Mouse (Mus musculus) forebrain, embryonic 14.5 days (tissue): ENCODE results near the gene Srarp. TPM values are rescaled to one million over a fixed set of nuclear protein-coding genes. Genes with fewer than 3 reads are reported as not detected.

Experiments
- ATAC-seq: fragments of 200-750 bp; cut with Nextera tagmentation; 2 replicates; pipeline ENCODE4 v1.8.0; 2017; ENCODE audit warnings: mild to moderate bottlenecking, moderate library complexity
- DNase-seq: peaks from one replicate; pipeline ENCODE4 v3.0.0-alpha.2; 2015; ENCODE audit warnings: low spot score
- H3K27ac ChIP-seq: fragments of 300-500 bp; sonication (generic); 2 replicates; pipeline ENCODE4 v1.5.1; 2014; ENCODE audit warnings: low read depth, mild to moderate bottlenecking, control low read depth, low read length, moderate library complexity
- H3K27me3 ChIP-seq: fragments of 300-500 bp; sonication (generic); replicated peaks from 2 replicates; pipeline ENCODE4 v1.6.1; 2014; ENCODE audit warnings: low read length, control low read depth, mixed read lengths; ENCODE audit not compliant: control insufficient read depth, insufficient read depth
- H3K36me3 ChIP-seq: fragments of 300-500 bp; sonication (generic); 2 replicates; pipeline ENCODE4 v1.6.1; 2014; ENCODE audit warnings: low read length, control low read depth; ENCODE audit not compliant: control insufficient read depth, insufficient read depth
- H3K4me1 ChIP-seq: fragments of 300-500 bp; sonication (generic); 2 replicates; pipeline ENCODE4 v1.6.1; 2014; ENCODE audit warnings: antibody characterized with exemption, low read length, control low read depth; ENCODE audit not compliant: control insufficient read depth, insufficient read depth
- H3K4me2 ChIP-seq: fragments of 300-500 bp; sonication (generic); 2 replicates; pipeline ENCODE4 v1.6.1; 2014; ENCODE audit warnings: mild to moderate bottlenecking, control low read depth, low read length
- H3K4me3 ChIP-seq: fragments of 300-500 bp; sonication (generic); 2 replicates; pipeline ENCODE4 v1.5.1; 2014; ENCODE audit warnings: low read depth, low read length, control low read depth
- H3K9ac ChIP-seq: fragments of 300-500 bp; sonication (generic); 2 replicates; pipeline ENCODE4 v1.6.1; 2014; ENCODE audit warnings: mild to moderate bottlenecking, low read length, control low read depth, moderate library complexity
- H3K9me3 ChIP-seq: fragments of 300-500 bp; sonication (generic); replicated peaks from 2 replicates; pipeline ENCODE4 v1.6.1; 2016; ENCODE audit warnings: low read length, control low read depth, mixed read lengths; ENCODE audit not compliant: control insufficient read depth
- WGBS: fragments of 180-500 bp; shearing (Covaris S2); extraction: QIAGEN DNeasy Blood & Tissue Kit; methylation state at CpG from one replicate; pipeline ENCODE4 v1.1.7; 2014; 5-methylcytosine and 5-hydroxymethylcytosine counted together
- polyA plus RNA-seq: library from polyadenylated mRNA; unstranded; fragments of >200 nt; fragmentation: Nextera tagmentation; extraction: Ambion mirVana; gene quantifications from 2 replicates; pipeline ENCODE4 v1.2.1, GENCODE M21; 2014

Srarp gene
- polyA plus RNA-seq, 1 experiment from 2014 or later = 0.33 TPM

DNA sequence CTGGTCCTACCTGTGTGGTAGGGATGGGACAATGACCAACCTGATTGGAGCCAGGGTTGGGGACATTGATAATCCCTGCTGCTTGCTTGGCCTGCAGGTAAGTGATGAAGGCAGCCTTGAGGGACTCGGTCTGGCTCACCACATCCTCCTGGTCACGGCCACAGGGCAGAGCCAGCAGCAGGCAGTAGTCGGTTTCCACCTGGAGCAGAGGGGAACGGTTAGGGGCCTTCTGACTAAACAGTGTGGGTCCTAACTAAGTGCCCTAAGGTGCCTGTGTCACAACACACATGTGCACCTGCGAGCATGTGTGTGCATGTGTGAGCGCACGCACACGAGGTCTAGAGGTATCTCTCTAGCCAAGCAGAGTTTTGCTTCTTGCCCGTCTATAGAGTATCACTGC is 33.4 kb upstream of the Srarp start:
- ATAC-seq (no peak), DNase-seq (no peak)
- Histone ChIP-seq H3K27me3 (no peaks in the 10 kb centered on the region), H3K9ac (no peak overlapping the region), H3K36me3 (peaks cover 99% of the 10 kb centered on the region), H3K4me3 (no peak overlapping the region), H3K27ac (no peak overlapping the region), H3K4me1 (no peaks in the 10 kb centered on the region), H3K9me3 (no peaks in the 10 kb centered on the region), H3K4me2 (no peak overlapping the region)
- WGBS = 93% methylated on average over 9 of the region's 9 CpGs

DNA sequence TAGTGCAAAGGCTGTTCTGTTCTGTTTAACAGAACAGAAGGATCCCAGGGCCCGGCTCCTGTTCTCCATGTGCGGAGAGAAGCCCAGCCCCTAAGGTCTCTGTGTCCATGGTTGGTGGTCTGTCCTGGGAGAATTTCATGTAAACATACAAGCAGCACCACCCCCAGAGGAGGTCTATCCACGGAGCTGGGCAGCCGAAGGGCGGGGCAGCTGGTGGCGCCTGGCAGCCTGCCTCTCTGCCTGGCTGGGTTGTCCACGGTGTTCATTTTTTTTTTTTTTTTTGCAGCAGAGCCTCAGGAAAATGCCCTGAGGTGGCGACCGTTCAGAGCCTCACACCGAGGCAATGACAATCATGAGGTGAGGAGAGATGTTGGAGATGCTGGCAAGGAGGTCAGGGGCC is 32.7 kb upstream of the Srarp start:
- Histone ChIP-seq H3K27me3 (no peaks in the 10 kb centered on the region), H3K9me3 (no peaks in the 10 kb centered on the region), H3K9ac (no peak overlapping the region), H3K4me2 (no peak overlapping the region), H3K4me3 (no peak overlapping the region), H3K4me1 (no peaks in the 10 kb centered on the region), H3K27ac (no peak overlapping the region), H3K36me3 (peaks cover 99% of the 10 kb centered on the region)
- 65% methylated on average over 10 of the region's 10 CpGs for WGBS
- no peak for ATAC-seq
- no peak for DNase-seq

DNA sequence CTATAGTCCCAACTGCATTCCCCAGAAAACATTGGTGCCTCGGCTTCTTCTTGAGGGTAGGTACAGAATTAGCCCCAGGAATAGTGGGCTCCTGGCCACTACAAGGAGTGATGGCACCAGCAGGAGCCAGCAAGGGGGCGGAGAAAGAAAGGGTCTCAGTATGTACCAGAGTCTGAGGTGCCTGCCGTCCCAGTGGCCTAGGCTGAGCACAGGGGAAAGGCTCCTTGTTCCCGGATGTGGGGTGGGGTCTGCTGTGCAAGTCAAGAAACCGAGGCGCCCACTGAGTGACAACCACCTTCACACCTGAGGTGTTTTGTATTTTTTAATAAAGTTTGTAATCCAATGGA is 31.6 kb upstream of the Srarp start:
- H3K36me3 ChIP-seq = peaks cover 99% of the 10 kb centered on the region
- H3K27ac ChIP-seq = no peak overlapping the region
- ATAC-seq (no peak), DNase-seq (no peak)
- H3K4me3 ChIP-seq = no peak overlapping the region
- H3K9me3 ChIP-seq = no peaks in the 10 kb centered on the region
- no peaks in the 10 kb centered on the region for H3K27me3 ChIP-seq
- H3K4me1 ChIP-seq = no peaks in the 10 kb centered on the region
- WGBS = 82% methylated on average over 6 of the region's 6 CpGs
- H3K4me2 ChIP-seq = no peak overlapping the region
- H3K9ac ChIP-seq = no peak overlapping the region

DNA sequence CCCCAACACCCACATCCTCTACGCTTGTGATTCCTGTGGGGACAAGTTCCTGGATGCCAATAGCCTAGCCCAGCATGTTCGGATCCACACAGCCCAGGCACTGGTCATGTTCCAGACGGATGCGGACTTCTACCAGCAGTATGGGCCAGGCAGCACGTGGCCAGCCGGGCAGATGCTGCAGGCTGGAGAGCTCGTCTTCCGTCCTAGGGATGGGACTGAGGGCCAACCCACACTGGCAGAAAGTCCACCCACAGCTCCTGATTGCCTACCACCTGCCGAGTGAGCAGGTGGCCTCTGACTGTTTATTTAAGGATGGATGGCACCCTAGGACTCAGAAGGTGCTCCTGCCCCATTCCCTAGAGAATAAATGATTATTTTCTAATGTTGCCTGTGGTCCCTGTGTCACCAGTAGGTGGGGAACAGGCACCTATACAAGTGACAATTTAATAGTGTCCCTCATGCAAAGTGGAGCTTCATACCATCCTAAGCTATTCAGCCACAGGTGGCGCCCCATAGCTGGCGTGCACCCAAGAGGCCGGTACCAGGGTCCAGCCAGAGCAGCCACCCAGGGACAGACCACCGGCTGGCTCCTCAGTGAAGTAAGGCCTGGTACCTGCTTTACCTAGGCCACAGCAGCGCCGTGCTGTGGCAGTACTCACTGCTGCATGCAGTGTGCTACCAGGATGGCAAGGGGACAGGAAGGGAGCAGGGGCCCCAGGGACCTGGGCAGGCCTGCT is 31.1 kb upstream of the Srarp start:
- Histone ChIP-seq H3K36me3 (peaks cover 98% of the 10 kb centered on the region), H3K4me2 (no peak overlapping the region), H3K9me3 (no peaks in the 10 kb centered on the region), H3K4me1 (no peaks in the 10 kb centered on the region), H3K27ac (no peak overlapping the region), H3K9ac (no peak overlapping the region), H3K27me3 (no peaks in the 10 kb centered on the region), H3K4me3 (no peak overlapping the region)
- WGBS = 89% methylated on average over 15 of the region's 15 CpGs
- no peak for DNase-seq
- no peak for ATAC-seq

DNA sequence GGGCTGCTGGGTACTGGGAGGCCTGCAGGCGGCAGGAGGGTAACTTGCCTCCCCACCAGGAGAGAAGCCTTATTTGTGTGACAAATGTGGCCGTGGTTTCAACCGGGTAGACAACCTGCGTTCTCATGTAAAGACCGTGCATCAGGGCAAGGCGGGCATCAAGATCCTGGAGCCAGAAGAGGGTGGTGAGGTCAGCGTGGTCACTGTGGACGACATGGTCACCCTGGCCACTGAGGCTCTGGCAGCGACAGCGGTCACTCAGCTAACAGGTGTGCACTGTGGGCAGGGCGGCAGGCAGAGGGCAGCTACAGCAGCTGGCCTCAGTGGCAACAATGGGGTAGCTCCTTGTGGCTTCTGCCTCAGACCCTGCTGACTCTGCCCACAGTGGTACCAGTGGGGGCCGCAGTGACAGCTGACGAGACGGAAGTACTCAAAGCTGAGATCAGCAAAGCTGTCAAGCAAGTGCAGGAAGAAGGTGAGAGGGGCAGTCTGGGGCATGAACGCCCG is 30.4 kb upstream of the Srarp start:
- H3K4me2 ChIP-seq = no peak overlapping the region
- peaks cover 97% of the 10 kb centered on the region for H3K36me3 ChIP-seq
- no peaks in the 10 kb centered on the region for H3K27me3 ChIP-seq
- no peaks in the 10 kb centered on the region for H3K4me1 ChIP-seq
- DNase-seq (no peak), ATAC-seq (no peak)
- no peak overlapping the region for H3K27ac ChIP-seq
- no peak overlapping the region for H3K9ac ChIP-seq
- WGBS = 86% methylated on average over 16 of the region's 16 CpGs
- H3K4me3 ChIP-seq = no peak overlapping the region
- H3K9me3 ChIP-seq = no peaks in the 10 kb centered on the region

DNA sequence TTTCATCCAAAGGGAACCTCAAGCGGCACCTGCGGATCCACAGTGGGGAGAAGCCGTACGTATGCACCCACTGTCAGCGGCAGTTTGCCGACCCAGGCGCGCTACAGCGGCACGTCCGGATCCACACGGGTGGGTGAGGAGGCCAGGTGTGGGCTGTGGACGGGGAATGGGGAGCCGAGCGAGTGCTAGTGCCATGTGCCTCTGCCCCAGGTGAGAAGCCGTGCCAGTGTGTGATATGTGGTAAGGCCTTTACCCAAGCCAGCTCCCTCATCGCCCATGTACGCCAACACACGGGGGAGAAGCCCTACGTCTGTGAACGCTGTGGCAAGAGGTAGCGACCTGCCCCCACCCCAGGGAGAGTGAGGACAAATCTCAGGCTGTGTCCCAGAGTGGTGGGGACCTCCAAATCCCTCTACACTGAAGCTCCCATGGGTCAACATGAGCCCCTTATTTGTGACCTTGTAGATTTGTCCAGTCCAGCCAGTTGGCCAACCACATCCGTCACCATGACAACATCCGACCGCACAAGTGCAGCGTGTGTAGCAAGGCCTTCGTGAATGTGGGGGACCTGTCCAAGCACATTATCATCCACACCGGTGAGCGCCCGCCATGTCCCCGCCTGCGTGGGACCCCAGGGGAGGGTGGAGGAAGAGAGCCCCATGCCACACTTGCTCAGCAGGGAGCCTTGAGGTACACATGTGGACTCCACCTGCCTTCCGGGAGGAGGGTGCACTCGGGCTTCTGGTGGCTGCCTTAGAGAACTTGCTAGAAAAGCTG is 29.8 kb upstream of the Srarp start:
- no peaks in the 10 kb centered on the region for H3K9me3 ChIP-seq
- no peaks in the 10 kb centered on the region for H3K27me3 ChIP-seq
- H3K4me2 ChIP-seq = no peak overlapping the region
- peaks cover 91% of the 10 kb centered on the region for H3K36me3 ChIP-seq
- H3K9ac ChIP-seq = no peak overlapping the region
- no peaks in the 10 kb centered on the region for H3K4me1 ChIP-seq
- H3K27ac ChIP-seq = no peak overlapping the region
- ATAC-seq = no peak
- H3K4me3 ChIP-seq = no peak overlapping the region
- WGBS = 94% methylated on average over 34 of the region's 34 CpGs
- no peak for DNase-seq

DNA sequence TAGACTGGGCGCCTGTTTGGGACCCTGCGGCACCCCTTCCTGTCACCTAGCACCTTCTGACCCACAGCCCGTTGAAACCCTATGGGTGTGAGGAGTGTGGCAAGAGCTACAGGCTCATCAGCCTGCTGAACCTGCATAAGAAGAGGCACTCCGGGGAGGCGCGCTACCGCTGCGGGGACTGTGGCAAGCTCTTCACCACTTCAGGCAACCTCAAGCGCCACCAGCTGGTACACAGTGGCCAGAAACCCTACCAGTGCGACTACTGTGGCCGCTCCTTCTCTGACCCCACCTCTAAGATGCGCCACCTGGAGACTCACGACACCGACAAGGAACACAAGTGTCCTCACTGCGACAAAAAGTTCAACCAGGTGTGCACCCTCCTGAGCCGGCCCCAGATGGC is 28.8 kb upstream of the Srarp start:
- no peaks in the 10 kb centered on the region for H3K9me3 ChIP-seq
- H3K4me1 ChIP-seq = no peaks in the 10 kb centered on the region
- H3K4me2 ChIP-seq = no peak overlapping the region
- H3K27ac ChIP-seq = no peak overlapping the region
- no peak overlapping the region for H3K4me3 ChIP-seq
- no peak overlapping the region for H3K9ac ChIP-seq
- H3K27me3 ChIP-seq = no peaks in the 10 kb centered on the region
- ATAC-seq = no peak
- DNase-seq = no peak
- peaks cover 87% of the 10 kb centered on the region for H3K36me3 ChIP-seq
- WGBS = 85% methylated on average over 16 of the region's 16 CpGs

DNA sequence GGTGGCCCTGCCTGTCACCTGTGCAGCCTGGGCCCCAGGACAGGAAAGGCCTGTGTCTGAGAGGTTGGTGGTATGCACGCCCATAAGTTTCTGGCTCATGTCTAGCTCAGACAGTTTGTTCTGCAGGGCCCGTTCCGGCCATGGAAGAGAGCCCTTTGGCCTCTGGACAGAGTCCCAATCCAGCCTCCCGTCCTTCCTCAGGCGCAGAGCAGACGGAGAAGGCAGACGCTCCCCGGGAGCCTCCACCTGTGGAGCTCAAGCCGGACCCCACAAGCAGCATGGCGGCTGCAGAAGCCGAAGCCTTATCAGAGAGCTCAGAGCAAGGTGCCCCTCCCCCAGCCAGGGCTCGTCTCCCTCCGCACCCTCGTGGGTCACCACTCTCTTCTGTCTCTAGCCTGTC is 27.6 kb upstream of the Srarp start:
- H3K9me3 ChIP-seq = no peaks in the 10 kb centered on the region
- no peak overlapping the region for H3K27ac ChIP-seq
- WGBS = 90% methylated on average over 14 of the region's 14 CpGs
- peaks cover 80% of the 10 kb centered on the region for H3K36me3 ChIP-seq
- H3K27me3 ChIP-seq = no peaks in the 10 kb centered on the region
- H3K4me3 ChIP-seq = no peak overlapping the region
- DNase-seq (no peak), ATAC-seq (no peak)
- no peak overlapping the region for H3K9ac ChIP-seq
- H3K4me2 ChIP-seq = no peak overlapping the region
- H3K4me1 ChIP-seq = no peaks in the 10 kb centered on the region; the same call in 1 of the 2 replicates

DNA sequence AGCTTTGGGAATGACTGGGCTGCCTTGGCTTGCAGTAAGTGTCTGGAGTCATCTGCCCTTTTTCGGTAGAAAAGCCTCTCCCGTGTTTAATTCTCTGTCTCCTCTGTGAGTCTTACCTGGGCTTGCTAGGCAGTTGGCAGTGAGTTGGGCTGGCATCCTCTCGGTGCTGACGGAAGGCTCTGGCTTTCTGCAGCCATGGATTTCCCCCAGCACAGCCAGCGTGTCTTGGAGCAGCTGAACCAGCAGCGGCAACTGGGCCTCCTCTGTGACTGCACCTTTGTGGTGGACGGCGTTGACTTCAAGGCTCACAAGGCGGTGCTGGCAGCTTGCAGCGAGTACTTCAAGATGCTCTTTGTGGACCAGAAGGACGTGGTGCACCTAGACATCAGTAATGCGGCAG is 25.7 kb upstream of the Srarp start:
- no peak overlapping the region; the same call in 1 of the 2 replicates for H3K9ac ChIP-seq
- DNase-seq (no peak), ATAC-seq (no peak)
- WGBS = 88% methylated on average over 12 of the region's 12 CpGs
- no peaks in the 10 kb centered on the region for H3K9me3 ChIP-seq
- peaks cover 5% of the 10 kb centered on the region for H3K4me1 ChIP-seq
- peaks cover 62% of the 10 kb centered on the region for H3K36me3 ChIP-seq
- H3K4me3 ChIP-seq = no peak overlapping the region
- no peak overlapping the region for H3K27ac ChIP-seq
- no peaks in the 10 kb centered on the region for H3K27me3 ChIP-seq
- no peak overlapping the region for H3K4me2 ChIP-seq
